Mouse (Mus musculus) liver, embryonic 15.5 days (tissue): Measurements from ENCODE around the gene Gpbar1. TPM values are rescaled to one million over a fixed set of nuclear protein-coding genes. Genes with fewer than 3 reads are reported as not detected.
"Not testable (repeated sequence)": the region's sequence is repeated elsewhere in the genome, so short reads cannot be mapped to it uniquely, and the experiment has no call there.

Experiments
- ATAC-seq: fragments of 200-750 bp; cut with Nextera tagmentation; 2 replicates; pipeline ENCODE4 v1.8.0; 2017; ENCODE audit warnings: moderate number of reproducible peaks, mild to moderate bottlenecking, moderate library complexity; ENCODE audit not compliant: insufficient read depth
- H3K27ac ChIP-seq: fragments of 300-500 bp; sonication (generic); replicated peaks from 2 replicates; pipeline ENCODE4 v1.5.1; 2015; ENCODE audit warnings: mild to moderate bottlenecking, inconsistent platforms
- H3K27me3 ChIP-seq: fragments of 300-500 bp; sonication (generic); 2 replicates; pipeline ENCODE4 v1.6.1; 2015; ENCODE audit warnings: mild to moderate bottlenecking, inconsistent platforms
- H3K36me3 ChIP-seq: fragments of 300-500 bp; sonication (generic); replicated peaks from 2 replicates; pipeline ENCODE4 v1.6.1; 2015; ENCODE audit warnings: moderate library complexity, mild to moderate bottlenecking, inconsistent platforms
- H3K4me1 ChIP-seq: fragments of 300-500 bp; sonication (generic); replicated peaks from 2 replicates; pipeline ENCODE4 v1.6.1; 2015; ENCODE audit warnings: inconsistent platforms
- H3K4me2 ChIP-seq: fragments of 300-500 bp; sonication (generic); 2 replicates; pipeline ENCODE4 v1.6.1; 2015; ENCODE audit warnings: moderate library complexity, mild to moderate bottlenecking, inconsistent platforms
- H3K4me3 ChIP-seq: fragments of 300-500 bp; sonication (generic); replicated peaks from 2 replicates; pipeline ENCODE4 v1.5.1; 2015; ENCODE audit warnings: mild to moderate bottlenecking, inconsistent platforms
- H3K9ac ChIP-seq: fragments of 300-500 bp; sonication (generic); 2 replicates; pipeline ENCODE4 v1.6.1; 2015; ENCODE audit warnings: moderate library complexity, mild to moderate bottlenecking, inconsistent platforms
- H3K9me3 ChIP-seq: fragments of 300-500 bp; sonication (generic); replicated peaks from 2 replicates; pipeline ENCODE4 v1.6.1; 2016; ENCODE audit warnings: inconsistent platforms
- WGBS: fragments of 180-500 bp; shearing (Covaris S2); methylation state at CpG from one replicate; pipeline ENCODE4 v1.1.7; 2015; ENCODE audit warnings: mixed read lengths; ENCODE audit not compliant: insufficient replicate concordance; 5-methylcytosine and 5-hydroxymethylcytosine counted together
- polyA plus RNA-seq: library from polyadenylated mRNA; unstranded; fragments of >200 nt; fragmentation: Nextera tagmentation; extraction: Ambion mirVana; gene quantifications from 2 replicates; pipeline ENCODE4 v1.2.1, GENCODE M21; 2015

The Gpbar1 gene
- polyA plus RNA-seq, 1 experiment from 2014 or later: 0.29 TPM

DNA sequence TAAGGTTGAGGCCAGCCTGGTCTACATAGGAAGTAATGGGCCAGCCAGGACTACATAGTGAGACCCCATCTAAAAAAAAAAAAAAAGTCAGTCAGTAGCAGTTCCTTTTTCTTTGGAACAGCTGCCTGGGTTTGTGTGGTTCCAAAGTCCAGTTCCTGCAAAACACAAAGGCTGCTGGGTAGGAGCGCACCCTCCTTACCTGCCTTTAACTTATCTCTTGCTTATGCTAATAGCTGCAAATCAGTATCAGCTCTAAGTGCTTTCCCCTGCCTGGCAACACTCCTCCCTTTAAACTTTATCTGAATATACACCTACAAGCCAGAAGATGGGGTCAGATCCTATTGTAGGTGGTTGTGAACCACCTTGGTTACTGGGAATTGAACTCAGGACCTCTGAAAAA, 28.8 kb downstream of the Gpbar1 start:
- no peaks in the 10 kb centered on the region for H3K27me3 ChIP-seq
- H3K9ac ChIP-seq: no peak overlapping the region
- H3K27ac ChIP-seq: peak overlapping the region; percentile 24; the same call in 1 of the 2 replicates
- H3K4me2 ChIP-seq: no peak overlapping the region
- no peaks in the 10 kb centered on the region for H3K36me3 ChIP-seq
- H3K4me3 ChIP-seq: no peak overlapping the region
- ATAC-seq: no peak
- WGBS: 81% methylated on average over 1 of the region's 1 CpGs
- no peaks in the 10 kb centered on the region for H3K9me3 ChIP-seq
- H3K4me1 ChIP-seq: peaks cover 63% of the 10 kb centered on the region

DNA sequence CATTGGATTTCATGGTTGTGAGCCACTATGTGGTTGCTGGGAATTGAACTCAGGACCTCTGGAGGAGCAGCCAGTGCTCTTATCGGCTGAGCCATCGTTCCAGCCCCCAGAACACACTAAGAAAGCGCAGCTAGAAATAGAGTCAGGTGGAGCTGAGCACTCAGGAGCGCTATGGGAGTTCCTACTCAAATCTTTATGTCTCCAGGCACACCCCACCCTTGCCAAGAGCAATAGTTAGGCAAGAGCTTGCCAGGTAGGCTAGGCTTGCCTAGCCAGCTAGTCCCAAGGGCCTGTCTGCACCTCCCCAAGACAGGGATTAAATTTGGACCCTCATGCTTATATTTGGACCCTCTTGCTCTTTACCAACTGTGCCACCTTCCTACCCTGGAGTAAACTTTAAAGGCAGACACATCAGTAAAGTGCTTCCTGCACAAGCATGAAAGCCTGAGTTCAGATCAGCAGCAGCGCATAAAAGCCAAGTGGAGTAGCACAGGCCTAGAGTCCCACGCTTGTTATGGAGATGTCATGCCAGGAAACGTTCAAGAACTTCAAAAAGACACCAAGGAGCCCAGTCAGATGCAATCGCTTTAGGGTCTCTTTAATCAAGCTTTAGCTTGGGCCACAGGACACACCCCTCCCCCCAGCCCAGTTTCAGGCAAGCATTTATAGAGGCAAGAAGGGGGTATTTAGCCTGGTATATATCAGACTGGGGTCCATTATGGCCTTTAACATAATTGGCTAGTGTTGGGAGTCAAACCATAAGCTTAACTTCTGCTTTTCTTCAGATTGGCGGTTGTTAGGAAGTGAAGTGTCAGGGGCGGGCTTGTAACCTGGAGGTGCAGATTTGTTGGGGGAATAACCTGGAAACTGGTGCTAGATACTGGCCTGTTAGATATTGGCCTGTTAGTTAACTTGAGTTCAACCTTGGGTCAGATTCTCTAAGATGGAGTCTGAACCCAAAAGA, 29.9 kb downstream of the Gpbar1 start:
- H3K4me1 ChIP-seq: peaks cover 51% of the 10 kb centered on the region
- H3K27me3 ChIP-seq: no peaks in the 10 kb centered on the region
- no peaks in the 10 kb centered on the region for H3K36me3 ChIP-seq
- H3K27ac ChIP-seq: peak overlapping the region; percentile 24; the same call in 1 of the 2 replicates
- no peak overlapping the region for H3K9ac ChIP-seq
- no peak for ATAC-seq
- no peaks in the 10 kb centered on the region for H3K9me3 ChIP-seq
- H3K4me3 ChIP-seq: no peak overlapping the region
- WGBS: 48% methylated on average over 10 of the region's 10 CpGs
- H3K4me2 ChIP-seq: no peak overlapping the region

DNA sequence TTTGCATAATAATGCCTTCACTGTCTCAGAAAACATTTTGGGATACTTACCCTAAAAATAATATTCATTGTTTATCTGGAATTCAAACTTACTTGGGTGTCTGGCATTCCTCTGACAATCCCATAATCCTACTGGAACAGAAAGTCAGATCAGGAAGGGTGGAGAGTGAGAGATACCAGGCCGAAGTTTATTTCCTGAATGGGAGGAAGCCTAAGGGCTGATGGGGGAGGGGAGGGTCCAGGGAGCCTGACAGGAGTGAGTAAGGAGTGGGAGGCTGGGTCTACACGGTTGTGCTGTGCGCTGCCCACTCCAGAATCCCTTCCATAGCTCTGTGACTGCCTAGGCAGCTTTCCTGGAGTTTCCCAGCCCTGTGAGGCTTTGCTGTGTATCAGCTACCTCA, 31.4 kb downstream of the Gpbar1 start:
- peaks cover 42% of the 10 kb centered on the region for H3K4me1 ChIP-seq
- no peak overlapping the region for H3K4me2 ChIP-seq
- no peaks in the 10 kb centered on the region for H3K27me3 ChIP-seq
- H3K27ac ChIP-seq: no peak overlapping the region
- no peak overlapping the region for H3K9ac ChIP-seq
- ATAC-seq: no peak
- WGBS: 27% methylated on average over 3 of the region's 3 CpGs
- H3K9me3 ChIP-seq: no peaks in the 10 kb centered on the region
- no peak overlapping the region for H3K4me3 ChIP-seq
- H3K36me3 ChIP-seq: no peaks in the 10 kb centered on the region

DNA sequence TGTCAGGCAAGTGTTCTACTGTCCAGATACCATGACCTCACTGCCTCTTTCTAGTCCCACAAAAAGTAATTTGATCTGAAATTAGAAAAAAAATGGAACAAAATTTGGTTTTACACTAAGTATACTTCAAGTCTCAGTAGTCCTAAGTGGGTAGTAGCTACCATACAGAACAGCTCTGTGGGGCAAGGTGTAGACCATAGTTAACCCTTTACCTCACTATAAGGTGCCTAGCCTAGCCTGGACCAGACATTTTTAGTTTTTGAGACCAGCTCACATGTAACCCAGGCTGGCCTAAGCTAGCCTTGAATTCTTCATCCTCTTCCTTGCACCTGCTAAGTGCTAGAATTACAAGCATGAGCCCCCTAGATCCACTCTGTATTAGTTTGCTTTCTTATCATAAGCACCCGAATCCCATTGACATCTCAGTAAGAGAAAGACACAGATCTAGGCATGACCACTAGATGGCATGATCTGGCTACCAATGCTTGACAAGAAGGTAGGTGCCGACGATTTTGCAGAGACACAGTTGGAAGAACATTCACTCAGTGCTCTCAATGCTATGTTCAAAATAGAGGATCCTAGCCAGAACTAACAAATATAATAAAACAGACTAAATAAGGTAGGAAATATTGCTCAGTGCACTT, 34.8 kb downstream of the Gpbar1 start:
- Histone ChIP-seq H3K27ac (no peak overlapping the region), H3K9me3 (no peaks in the 10 kb centered on the region), H3K36me3 (no peaks in the 10 kb centered on the region), H3K4me1 (peaks cover 17% of the 10 kb centered on the region), H3K27me3 (no peaks in the 10 kb centered on the region), H3K9ac (no peak overlapping the region), H3K4me3 (no peak overlapping the region), H3K4me2 (no peak overlapping the region)
- ATAC-seq: no peak
- under 1% methylated on average over 3 of the region's 3 CpGs for WGBS

DNA sequence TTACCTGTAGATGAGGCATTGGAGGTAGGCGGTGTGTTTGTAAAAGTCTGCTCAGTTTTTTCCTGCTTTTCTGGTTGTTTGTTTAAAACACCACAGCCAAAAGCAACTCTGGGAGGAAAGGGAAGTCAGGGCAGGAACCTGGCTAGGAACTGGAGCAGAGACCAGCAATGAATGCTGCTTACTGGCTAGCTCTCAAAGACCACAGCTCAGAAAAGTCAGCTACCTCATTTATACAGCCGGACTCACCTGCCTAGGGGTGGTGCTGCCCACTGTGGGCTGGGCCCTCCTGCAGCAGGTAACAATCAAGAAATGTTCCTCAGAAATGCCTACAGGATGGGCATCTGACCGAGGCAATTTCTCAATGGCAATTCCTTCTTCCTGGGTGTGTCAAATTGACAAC, 36.4 kb downstream of the Gpbar1 start:
- Histone ChIP-seq H3K4me2 (no peak overlapping the region), H3K27me3 (no peaks in the 10 kb centered on the region), H3K36me3 (no peaks in the 10 kb centered on the region), H3K9ac (no peak overlapping the region), H3K4me1 (peaks cover 5% of the 10 kb centered on the region), H3K27ac (no peak overlapping the region), H3K4me3 (no peak overlapping the region), H3K9me3 (no peaks in the 10 kb centered on the region)
- WGBS: 56% methylated on average over 3 of the region's 3 CpGs
- ATAC-seq: no peak

DNA sequence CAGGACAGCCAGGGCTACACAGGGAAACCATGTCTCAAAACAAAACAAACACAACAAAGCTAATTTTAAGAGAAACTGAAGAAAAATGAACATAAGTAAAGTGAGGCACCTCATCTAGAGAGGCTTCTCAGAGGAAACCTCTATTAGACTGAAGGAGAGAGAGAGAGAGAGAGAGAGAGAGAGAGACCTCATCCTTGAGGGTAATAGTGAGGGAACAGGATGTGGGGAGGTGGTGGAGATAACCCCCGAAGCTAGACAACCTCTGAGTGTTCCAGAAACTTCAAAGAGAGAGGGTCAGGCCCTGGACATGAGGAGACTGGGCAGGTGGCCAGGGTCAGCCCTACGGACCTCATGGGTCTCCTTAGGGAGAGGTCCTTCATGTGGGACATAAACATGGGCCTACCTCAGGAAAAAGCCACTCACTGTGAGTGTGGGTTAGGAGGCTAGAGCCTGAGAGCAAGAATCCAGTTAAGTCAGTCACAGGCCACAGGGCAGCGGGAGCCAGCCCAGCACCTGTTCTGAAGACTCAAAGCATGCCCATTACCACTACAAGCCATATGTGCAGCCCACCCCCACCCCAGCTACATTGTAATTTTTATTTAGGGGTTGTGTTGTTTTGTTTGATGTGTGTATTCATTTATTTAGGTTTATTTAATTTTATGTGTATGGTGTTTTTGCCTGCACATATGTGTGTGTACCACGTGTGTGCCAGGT, 37.9 kb downstream of the Gpbar1 start:
- Histone ChIP-seq H3K9ac (no peak overlapping the region), H3K36me3 (no peaks in the 10 kb centered on the region), H3K27ac (no peak overlapping the region), H3K4me3 (no peak overlapping the region), H3K9me3 (no peaks in the 10 kb centered on the region), H3K4me1 (peaks cover 2% of the 10 kb centered on the region; the same call in 1 of the 2 replicates), H3K27me3 (no peaks in the 10 kb centered on the region), H3K4me2 (no peak overlapping the region)
- no peak for ATAC-seq
- WGBS: 48% methylated on average over 4 of the region's 4 CpGs

DNA sequence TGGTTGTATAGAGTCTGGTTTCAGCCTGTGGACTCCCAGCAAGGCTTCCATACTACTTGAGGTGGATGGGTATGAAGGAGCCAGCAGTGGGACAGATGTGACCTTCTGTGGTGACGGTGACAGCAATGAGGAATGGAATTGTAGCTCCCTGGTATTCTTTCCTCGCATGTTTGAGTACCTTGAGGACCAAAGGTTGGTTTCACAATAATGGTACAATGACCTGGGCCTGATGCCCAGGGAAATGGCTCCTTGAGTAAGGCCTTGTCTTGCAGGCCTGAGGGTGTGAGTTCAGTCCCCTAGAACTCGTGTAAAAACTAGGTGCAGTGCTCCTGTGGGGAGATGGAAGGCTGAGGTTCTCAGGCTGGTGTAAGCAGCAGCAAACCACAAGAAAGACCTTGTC, 40.4 kb downstream of the Gpbar1 start:
- Histone ChIP-seq H3K27ac (no peak overlapping the region), H3K4me3 (no peak overlapping the region), H3K4me1 (peaks cover under 1% of the 10 kb centered on the region; the same call in 1 of the 2 replicates), H3K9ac (no peak overlapping the region), H3K27me3 (no peaks in the 10 kb centered on the region), H3K9me3 (no peaks in the 10 kb centered on the region), H3K4me2 (no peak overlapping the region), H3K36me3 (no peaks in the 10 kb centered on the region)
- no peak for ATAC-seq
- WGBS: 74% methylated on average over 3 of the region's 3 CpGs

DNA sequence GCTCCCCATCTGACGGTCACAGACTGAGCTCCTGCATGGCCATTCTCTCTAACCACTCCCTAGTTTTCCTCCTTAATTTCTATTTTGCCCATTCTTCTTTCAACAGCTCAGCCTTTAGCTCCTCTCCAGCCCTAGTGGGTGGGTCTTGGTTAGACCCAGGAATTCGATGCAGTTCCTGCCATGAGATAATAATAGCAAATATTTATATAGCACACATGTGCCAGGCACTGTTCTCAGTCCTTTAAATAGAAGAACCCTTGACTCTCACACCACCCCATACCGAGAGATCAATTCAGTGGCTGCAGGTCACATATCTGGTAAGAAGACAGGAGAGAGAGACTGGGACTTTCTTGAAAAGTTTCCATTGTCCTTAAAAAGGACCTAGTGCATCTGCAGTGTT, 43.0 kb downstream of the Gpbar1 start:
- no peak overlapping the region for H3K9ac ChIP-seq
- no peak overlapping the region for H3K4me2 ChIP-seq
- H3K4me3 ChIP-seq: no peak overlapping the region
- no peaks in the 10 kb centered on the region for H3K9me3 ChIP-seq
- H3K4me1 ChIP-seq: no peaks in the 10 kb centered on the region
- H3K27ac ChIP-seq: no peak overlapping the region
- H3K27me3 ChIP-seq: no peaks in the 10 kb centered on the region
- 55% methylated on average over 3 of the region's 3 CpGs for WGBS
- ATAC-seq: no peak
- H3K36me3 ChIP-seq: no peaks in the 10 kb centered on the region

DNA sequence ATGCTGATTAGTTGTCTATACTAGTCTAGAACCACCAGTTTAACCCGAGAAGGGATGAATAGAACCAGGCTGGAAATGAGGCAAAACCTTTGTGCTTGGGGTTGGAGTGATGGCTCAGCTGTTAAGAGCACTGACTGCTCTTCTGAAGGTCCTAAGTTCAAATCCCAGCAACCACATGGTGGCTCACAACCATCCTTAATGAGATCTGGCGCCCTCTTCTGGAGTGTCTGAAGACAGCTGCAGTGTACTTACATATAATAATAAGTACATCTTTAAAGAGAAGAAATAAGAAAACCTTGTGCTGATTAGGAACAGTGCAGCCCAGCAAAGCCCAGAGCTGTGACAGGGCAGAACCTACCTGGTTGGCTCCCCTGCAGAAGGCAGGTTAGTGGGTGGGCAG, 48.6 kb downstream of the Gpbar1 start:
- ATAC-seq: not testable (repeated sequence)

More for the DNA sequence above, 48.6 kb downstream of the Gpbar1 start:
- not testable (repeated sequence) for H3K9ac ChIP-seq, H3K27me3 ChIP-seq, H3K4me3 ChIP-seq, H3K9me3 ChIP-seq, H3K27ac ChIP-seq, H3K4me2 ChIP-seq, H3K36me3 ChIP-seq
- 53% methylated on average over 2 of the region's 2 CpGs for whole genome bisulfite sequencing
- peaks cover 20% of the 10 kb centered on the region for H3K4me1 ChIP-seq
